Mouse (Mus musculus) midbrain, embryonic 10.5 days (tissue): ENCODE measurements around the gene Tesk1. TPM values are rescaled to one million over a fixed set of nuclear protein-coding genes. Genes with fewer than 3 reads are reported as not detected.

ENCODE experiments used
- DNase-seq: peaks from one replicate; pipeline ENCODE4 v3.0.0-alpha.2; 2017; ENCODE audit warnings: low spot score
- H3K27ac ChIP-seq: fragments of 300-500 bp; sonication (generic); replicated peaks from 2 replicates; pipeline ENCODE4 v1.5.1; 2016; ENCODE audit warnings: mild to moderate bottlenecking
- H3K27me3 ChIP-seq: fragments of 300-500 bp; sonication (generic); 2 replicates; pipeline ENCODE4 v1.6.1; 2016; ENCODE audit warnings: low read depth, mild to moderate bottlenecking; ENCODE audit not compliant: poor library complexity, severe bottlenecking
- H3K36me3 ChIP-seq: fragments of 300-500 bp; sonication (generic); 2 replicates; pipeline ENCODE4 v1.6.1; 2016; ENCODE audit warnings: mild to moderate bottlenecking, moderate library complexity
- H3K4me1 ChIP-seq: fragments of 300-500 bp; sonication (generic); 2 replicates; pipeline ENCODE4 v1.6.1; 2016
- H3K4me3 ChIP-seq: fragments of 300-500 bp; sonication (generic); 2 replicates; pipeline ENCODE4 v1.5.1; 2016; ENCODE audit warnings: mild to moderate bottlenecking, moderate library complexity
- H3K9me3 ChIP-seq: fragments of 300-500 bp; sonication (generic); replicated peaks from 2 replicates; pipeline ENCODE4 v1.6.1; 2016; ENCODE audit warnings: mild to moderate bottlenecking
- WGBS: fragments of 180-500 bp; shearing (Covaris S2); methylation state at CpG from one replicate; pipeline ENCODE4 v1.1.7; 2016; 5-methylcytosine and 5-hydroxymethylcytosine counted together
- polyA plus RNA-seq: library from polyadenylated mRNA; unstranded; fragments of >200 nt; fragmentation: Nextera tagmentation; extraction: Ambion mirVana; gene quantifications from 2 replicates; pipeline ENCODE4 v1.2.1, GENCODE M21; 2016

Gene Tesk1
- polyA plus RNA-seq = 2.9 and 6.0 TPM in 2 replicates

GRCm38 (mm10) chr4:43441639-43442038 is at the start of gene Tesk1:
Gene Tesk1, plus strand, starts transcription at chr4:43441939.
- Histone ChIP-seq H3K4me1 (peaks cover 20% of the 10 kb centered on the region), H3K9me3 (no peaks in the 10 kb centered on the region), H3K36me3 (peaks cover 22% of the 10 kb centered on the region), H3K27me3 (peaks cover 17% of the 10 kb centered on the region), H3K4me3 (peak within 1 kb of the TSS; percentile 88), H3K27ac (peak within 1 kb of the TSS; percentile 92)
- 30% methylated on average over 4 of the region's 4 CpGs for WGBS
- no peak for DNase-seq

- 65% methylated on average over 15 of the region's 15 CpGs for WGBS
- DNase-seq = no peak
- Histone ChIP-seq H3K9me3 (no peaks in the 10 kb centered on the region), H3K4me3 (no peak overlapping the region), H3K27me3 (no peaks in the 10 kb centered on the region), H3K27ac (peak overlapping the region; percentile 46), H3K36me3 (no peaks in the 10 kb centered on the region), H3K4me1 (peaks cover 23% of the 10 kb centered on the region)
Observed at GRCm38 (mm10) chr4:43394345-43394891, 47.3 kb upstream of the Tesk1 start.

DNA sequence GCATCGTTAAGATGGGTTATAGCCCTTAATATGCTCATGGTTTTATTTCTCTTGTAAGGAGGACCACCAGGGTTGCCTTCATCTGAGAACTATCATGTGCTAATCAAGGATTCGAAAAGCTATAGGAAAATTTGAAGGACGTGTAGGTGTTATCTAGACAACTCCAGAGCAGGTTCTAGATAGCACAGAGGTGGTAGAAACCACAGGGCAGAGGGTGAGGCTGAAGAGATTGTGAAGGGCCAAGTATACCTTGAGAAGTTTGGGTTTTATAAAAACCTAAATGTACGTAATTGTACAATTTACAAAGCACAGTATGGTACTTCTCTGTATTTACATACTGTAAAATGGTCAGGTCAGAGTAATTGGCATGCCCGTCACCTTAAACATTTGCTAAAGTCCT is 46.6 kb upstream of the Tesk1 start:
- peaks cover 24% of the 10 kb centered on the region for H3K4me1 ChIP-seq
- H3K4me3 ChIP-seq = no peak overlapping the region
- H3K36me3 ChIP-seq = no peaks in the 10 kb centered on the region
- no peak for DNase-seq
- H3K27me3 ChIP-seq = no peaks in the 10 kb centered on the region
- H3K27ac ChIP-seq = peak overlapping the region; percentile 46; the same call in 1 of the 2 replicates
- no peaks in the 10 kb centered on the region for H3K9me3 ChIP-seq
- 91% methylated on average over 5 of the region's 5 CpGs for WGBS

- H3K36me3 ChIP-seq = no peaks in the 10 kb centered on the region
- no peak overlapping the region for H3K27ac ChIP-seq
- H3K27me3 ChIP-seq = no peaks in the 10 kb centered on the region
- no peak for DNase-seq
- no peak overlapping the region for H3K4me3 ChIP-seq
- H3K9me3 ChIP-seq = no peaks in the 10 kb centered on the region
- H3K4me1 ChIP-seq = peaks cover 31% of the 10 kb centered on the region
- WGBS = 79% methylated on average over 9 of the region's 9 CpGs
Observed at GRCm38 (mm10) chr4:43395836-43396235, 45.9 kb upstream of the Tesk1 start.

- H3K4me3 ChIP-seq = no peak overlapping the region
- no peaks in the 10 kb centered on the region for H3K27me3 ChIP-seq
- H3K9me3 ChIP-seq = no peaks in the 10 kb centered on the region
- H3K27ac ChIP-seq = no peak overlapping the region
- H3K4me1 ChIP-seq = peaks cover 36% of the 10 kb centered on the region
- DNase-seq = no peak
- WGBS = 87% methylated on average over 5 of the region's 5 CpGs
- H3K36me3 ChIP-seq = no peaks in the 10 kb centered on the region
Observed at GRCm38 (mm10) chr4:43396381-43396780, 45.4 kb upstream of the Tesk1 start.

GRCm38 (mm10) chr4:43398014-43398413 is 43.7 kb upstream of the Tesk1 start:
- no peak for DNase-seq
- H3K4me3 ChIP-seq = no peak overlapping the region
- H3K27ac ChIP-seq = no peak overlapping the region
- H3K36me3 ChIP-seq = no peaks in the 10 kb centered on the region
- WGBS = 89% methylated on average over 4 of the region's 4 CpGs
- no peaks in the 10 kb centered on the region for H3K9me3 ChIP-seq
- H3K4me1 ChIP-seq = peaks cover 39% of the 10 kb centered on the region
- no peaks in the 10 kb centered on the region for H3K27me3 ChIP-seq

DNA sequence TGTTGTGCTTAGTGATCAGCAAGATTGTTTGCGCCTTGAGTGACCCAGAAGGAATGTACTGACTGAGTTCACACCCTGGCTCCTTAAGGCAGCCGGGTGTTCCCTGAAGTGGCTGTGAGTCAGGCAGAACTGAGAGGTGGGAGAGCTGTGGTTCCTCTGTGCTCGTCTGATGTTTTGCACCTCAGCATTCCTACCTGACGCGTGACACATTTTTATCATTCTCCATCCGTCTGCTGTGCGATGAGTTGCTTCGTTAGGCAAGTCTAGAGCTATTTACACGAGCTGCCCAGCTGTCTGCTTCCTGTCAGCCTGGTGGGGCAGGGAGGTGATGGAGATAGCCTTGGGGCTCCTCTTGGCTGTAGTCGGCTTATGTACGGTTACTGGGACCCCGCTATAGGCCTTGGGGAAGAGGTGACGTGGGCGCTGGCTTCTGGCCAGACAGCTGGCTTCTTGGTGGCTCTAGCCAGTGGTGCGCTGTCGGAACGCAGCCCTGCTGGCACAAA is 42.9 kb upstream of the Tesk1 start:
- Histone ChIP-seq H3K27ac (0 out of 2 replicates have a peak overlapping the region, but pooled peaks have one; percentile 46), H3K4me3 (no peak overlapping the region), H3K4me1 (peaks cover 39% of the 10 kb centered on the region), H3K36me3 (no peaks in the 10 kb centered on the region), H3K9me3 (no peaks in the 10 kb centered on the region), H3K27me3 (no peaks in the 10 kb centered on the region)
- DNase-seq = no peak
- WGBS = 77% methylated on average over 17 of the region's 17 CpGs

GRCm38 (mm10) chr4:43399391-43400131 is 42.2 kb upstream of the Tesk1 start:
- Histone ChIP-seq H3K9me3 (no peaks in the 10 kb centered on the region), H3K36me3 (no peaks in the 10 kb centered on the region), H3K4me3 (no peak overlapping the region), H3K27ac (no peak overlapping the region), H3K4me1 (peaks cover 32% of the 10 kb centered on the region), H3K27me3 (no peaks in the 10 kb centered on the region)
- WGBS = 89% methylated on average over 31 of the region's 31 CpGs
- DNase-seq = no peak

- Histone ChIP-seq H3K27me3 (no peaks in the 10 kb centered on the region), H3K36me3 (no peaks in the 10 kb centered on the region), H3K27ac (peak overlapping the region; percentile 46), H3K4me3 (no peak overlapping the region), H3K4me1 (peaks cover 38% of the 10 kb centered on the region), H3K9me3 (no peaks in the 10 kb centered on the region)
- 37% methylated on average over 10 of the region's 10 CpGs for WGBS
- DNase-seq = peak; percentile 33
Observed at GRCm38 (mm10) chr4:43400976-43401375, 40.8 kb upstream of the Tesk1 start.

- no peak for DNase-seq
- peaks cover 44% of the 10 kb centered on the region for H3K4me1 ChIP-seq
Observed at GRCm38 (mm10) chr4:43401486-43401885, 40.3 kb upstream of the Tesk1 start.

GRCm38 (mm10) chr4:43402212-43402611 is 39.5 kb upstream of the Tesk1 start:
- no peak overlapping the region for H3K4me3 ChIP-seq
- no peaks in the 10 kb centered on the region for H3K9me3 ChIP-seq
- H3K27me3 ChIP-seq = no peaks in the 10 kb centered on the region
- 89% methylated on average over 9 of the region's 9 CpGs for WGBS
- no peaks in the 10 kb centered on the region for H3K36me3 ChIP-seq
- H3K27ac ChIP-seq = 0 out of 2 replicates have a peak overlapping the region, but pooled peaks have one; percentile 6
- DNase-seq = no peak
- H3K4me1 ChIP-seq = peaks cover 51% of the 10 kb centered on the region

More at GRCm38 (mm10) chr4:43401486-43401885, 40.3 kb upstream of the Tesk1 start:
- Histone ChIP-seq H3K27ac (peak overlapping the region; percentile 46; the same call in 1 of the 2 replicates), H3K4me3 (no peak overlapping the region), H3K27me3 (no peaks in the 10 kb centered on the region), H3K36me3 (no peaks in the 10 kb centered on the region), H3K9me3 (no peaks in the 10 kb centered on the region)
- 84% methylated on average over 10 of the region's 10 CpGs for WGBS

GRCm38 (mm10) chr4:43404697-43405096 is 37.0 kb upstream of the Tesk1 start:
- DNase-seq = no peak
- peaks cover 45% of the 10 kb centered on the region for H3K4me1 ChIP-seq
- 90% methylated on average over 10 of the region's 10 CpGs for WGBS

More at GRCm38 (mm10) chr4:43404697-43405096, 37.0 kb upstream of the Tesk1 start:
- H3K9me3 ChIP-seq = no peaks in the 10 kb centered on the region
- no peak overlapping the region for H3K27ac ChIP-seq
- H3K27me3 ChIP-seq = no peaks in the 10 kb centered on the region
- 0 out of 2 replicates have a peak, but pooled peaks cover 3% of the 10 kb centered on the region for H3K36me3 ChIP-seq
- H3K4me3 ChIP-seq = no peak overlapping the region
